8 mouse cellular contexts compared by ENCODE assay signal in genomic region chr1:14506201-14506830, GRCm38 (mm10).
DNase-seq lines count a peak whose midpoint lies in the region; ATAC-seq and TF ChIP-seq lines count a peak whose summit lies in the region.

No protein-coding gene starts in this region.

- peak overlapping the region; percentile 39 for H3K9ac ChIP-seq in hindbrain, embryonic 15.5 days
- H3K9ac ChIP-seq in liver, embryonic 15.5 days, result no peak overlapping the region

- peak; percentile 46; the same call in 1 of the 2 replicates for ATAC-seq in G1E (ENCODE audit: extremely low read depth, insufficient number of reproducible peaks, low FRiP score, poor library complexity, severe bottlenecking)
- peak; percentile 83 for ATAC-seq in hindbrain, embryonic 15.5 days (ENCODE audit: low FRiP score, low read depth)
- ATAC-seq in liver, embryonic 15.5 days (ENCODE audit: insufficient read depth), result no peak

- H3K27ac ChIP-seq in heart, embryonic 10.5 days, result peak overlapping the region; percentile 53
- no peak overlapping the region for H3K27ac ChIP-seq in embryonic fibroblast, embryonic 13.5 days (ENCODE audit: insufficient read depth, low read length)
- no peak overlapping the region for H3K27ac ChIP-seq in hindbrain, embryonic 15.5 days (replicated peaks)
- no peak overlapping the region for H3K27ac ChIP-seq in liver, embryonic 15.5 days (replicated peaks)

- H3K4me1 ChIP-seq in heart, embryonic 10.5 days, result peaks cover 11% of the 10 kb centered on the region
- H3K4me1 ChIP-seq in G1E (ENCODE audit: insufficient read depth, low read depth, low read length), result peaks cover 15% of the 10 kb centered on the region
- H3K4me1 ChIP-seq in embryonic fibroblast, embryonic 13.5 days (ENCODE audit: control insufficient read depth, insufficient read depth, low read length), result no peaks in the 10 kb centered on the region
- peaks cover 17% of the 10 kb centered on the region for H3K4me1 ChIP-seq in hindbrain, embryonic 15.5 days (replicated peaks)
- H3K4me1 ChIP-seq in liver, embryonic 15.5 days (replicated peaks), result no peaks in the 10 kb centered on the region

- no peak for TF ChIP-seq POLR2A in embryonic fibroblast, embryonic 13.5 days (IDR thresholded peaks at IDR 0.05; ENCODE audit: low read depth, low read length)

- no peaks in the 10 kb centered on the region for H3K9me3 ChIP-seq in heart, embryonic 10.5 days
- H3K9me3 ChIP-seq in G1E (replicated peaks), result no peaks in the 10 kb centered on the region
- H3K9me3 ChIP-seq in hindbrain, embryonic 15.5 days, result no peaks in the 10 kb centered on the region
- no peaks in the 10 kb centered on the region for H3K9me3 ChIP-seq in liver, embryonic 15.5 days (replicated peaks)

- intact Hi-C loops in heart, postnatal 25 days (cut with DNase I), result no loop called here

- H3K36me3 ChIP-seq in heart, embryonic 10.5 days, result no peaks in the 10 kb centered on the region
- H3K36me3 ChIP-seq in G1E (replicated peaks), result no peaks in the 10 kb centered on the region
- no peaks in the 10 kb centered on the region for H3K36me3 ChIP-seq in hindbrain, embryonic 15.5 days
- no peaks in the 10 kb centered on the region for H3K36me3 ChIP-seq in liver, embryonic 15.5 days (replicated peaks)
- H3K36me3 ChIP-seq in splenic B cell, adult 2 months (ENCODE audit: control insufficient read depth, insufficient read depth, low read length, poor library complexity, severe bottlenecking), result no peaks in the 10 kb centered on the region

- TF ChIP-seq CTCF in G1E (IDR thresholded peaks at IDR 0.05; ENCODE audit: low read depth, low read length), result no peak
- TF ChIP-seq CTCF in embryonic fibroblast, embryonic 13.5 days (IDR thresholded peaks at IDR 0.05; ENCODE audit: borderline replicate concordance, insufficient read depth, low read length), result no peak

- peak; percentile 78 for DNase-seq in heart, embryonic 10.5 days (ENCODE audit: low spot score)
- no peak for DNase-seq in heart, postnatal 25 days (ENCODE audit: low spot score)
- no peak for DNase-seq in G1E (ENCODE audit: low spot score)
- DNase-seq in splenic B cell, adult 2 months (ENCODE audit: low read depth, low spot score), result peak; percentile 38
- DNase-seq in frontal cortex, adult 2 months (ENCODE audit: extremely low spot score in 1 of 2, low spot score in 1 of 2), result no peak

- WGBS in heart, embryonic 10.5 days, result under 1% methylated on average over 33 of the region's 34 CpGs
- WGBS in hindbrain, embryonic 15.5 days, result under 1% methylated on average over 34 of the region's 34 CpGs
- WGBS in liver, embryonic 15.5 days (ENCODE audit: insufficient replicate concordance), result under 1% methylated on average over 34 of the region's 34 CpGs

- peaks cover 66% of the 10 kb centered on the region for H3K27me3 ChIP-seq in heart, embryonic 10.5 days (ENCODE audit: insufficient read depth, poor library complexity, severe bottlenecking)
- H3K27me3 ChIP-seq in G1E (ENCODE audit: insufficient read depth, low read length), result peaks cover 35% of the 10 kb centered on the region
- peaks cover 48% of the 10 kb centered on the region for H3K27me3 ChIP-seq in hindbrain, embryonic 15.5 days
- peaks cover 74% of the 10 kb centered on the region for H3K27me3 ChIP-seq in liver, embryonic 15.5 days
- H3K27me3 ChIP-seq in splenic B cell, adult 2 months (ENCODE audit: control insufficient read depth, insufficient read depth, low read length, poor library complexity, severe bottlenecking), result no peaks in the 10 kb centered on the region; the same call in none of the 2 replicates

- peak overlapping the region; percentile 68 for H3K4me3 ChIP-seq in heart, embryonic 10.5 days
- H3K4me3 ChIP-seq in G1E (ENCODE audit: low read depth, low read length), result peak overlapping the region; percentile 55; the same call in 1 of the 2 replicates
- H3K4me3 ChIP-seq in embryonic fibroblast, embryonic 13.5 days (ENCODE audit: insufficient read depth, low read length), result peak overlapping the region; percentile 17
- peak overlapping the region; percentile 37 for H3K4me3 ChIP-seq in hindbrain, embryonic 15.5 days
- peak overlapping the region; percentile 17 for H3K4me3 ChIP-seq in liver, embryonic 15.5 days (replicated peaks)

- peak overlapping the region; percentile 78 for H3K4me2 ChIP-seq in hindbrain, embryonic 15.5 days
- H3K4me2 ChIP-seq in liver, embryonic 15.5 days, result peak overlapping the region; percentile 51

Comparison
In these comparisons a context has a peak if more than half of its experiments do, and no peak if none do; other contexts are left out.
1. DNase-seq: peak in heart, embryonic 10.5 days (single experiment) and splenic B cell, adult 2 months (single experiment); none in heart, postnatal 25 days (single experiment), G1E (single experiment) and frontal cortex, adult 2 months (0 of 2).
2. H3K4me3 ChIP-seq: peak in every context shown above with its lines; median percentile 68 in heart, embryonic 10.5 days; 55 in G1E; 37 in hindbrain, embryonic 15.5 days; 17 in embryonic fibroblast, embryonic 13.5 days; 17 in liver, embryonic 15.5 days.